Mouse (Mus musculus) limb, embryonic 14.5 days (tissue): ENCODE data around the gene Tcl1b4. TPM values are rescaled to one million over a fixed set of nuclear protein-coding genes. Genes with fewer than 3 reads are reported as not detected.
"Not testable (repeated sequence)": the region's sequence is repeated elsewhere in the genome, so short reads cannot be mapped to it uniquely, and the experiment has no call there.

Source experiments
- ATAC-seq: fragments of 200-750 bp; cut with Nextera tagmentation; 2 replicates; pipeline ENCODE4 v1.8.0; 2017; ENCODE audit warnings: low read depth, moderate number of reproducible peaks, moderate TSS enrichment; ENCODE audit not compliant: low FRiP score
- DNase-seq: peaks from one replicate; pipeline ENCODE4 v3.0.0-alpha.2; 2015; ENCODE audit warnings: low spot score
- H3K27ac ChIP-seq: fragments of 300-500 bp; sonication (generic); replicated peaks from 2 replicates; pipeline ENCODE4 v1.5.1; 2014; ENCODE audit warnings: low read depth, mild to moderate bottlenecking, low read length, moderate library complexity, mixed read lengths
- H3K27me3 ChIP-seq: fragments of 300-500 bp; sonication (generic); 2 replicates; pipeline ENCODE4 v1.6.1; 2014; ENCODE audit warnings: low read length, mixed read lengths; ENCODE audit not compliant: control insufficient read depth, insufficient read depth
- H3K36me3 ChIP-seq: fragments of 300-500 bp; sonication (generic); 2 replicates; pipeline ENCODE4 v1.6.1; 2014; ENCODE audit warnings: mild to moderate bottlenecking, low read length, moderate library complexity, mixed read lengths; ENCODE audit not compliant: control insufficient read depth, insufficient read depth
- H3K4me1 ChIP-seq: fragments of 300-500 bp; sonication (generic); 2 replicates; pipeline ENCODE4 v1.6.1; 2014; ENCODE audit warnings: antibody characterized with exemption, low read length, mixed read lengths; ENCODE audit not compliant: control insufficient read depth, insufficient read depth
- H3K4me2 ChIP-seq: fragments of 300-500 bp; sonication (generic); replicated peaks from 2 replicates; pipeline ENCODE4 v1.6.1; 2014; ENCODE audit warnings: low read depth, mild to moderate bottlenecking, low read length, moderate library complexity; ENCODE audit not compliant: severe bottlenecking
- H3K4me3 ChIP-seq: fragments of 300-500 bp; sonication (generic); replicated peaks from 2 replicates; pipeline ENCODE4 v1.5.1; 2014; ENCODE audit warnings: low read length
- H3K9ac ChIP-seq: fragments of 300-500 bp; sonication (generic); 2 replicates; pipeline ENCODE4 v1.6.1; 2014; ENCODE audit warnings: mild to moderate bottlenecking, low read depth, low read length, moderate library complexity; ENCODE audit not compliant: severe bottlenecking
- H3K9me3 ChIP-seq: fragments of 300-500 bp; sonication (generic); 2 replicates; pipeline ENCODE4 v1.6.1; 2016; ENCODE audit warnings: low read length; ENCODE audit not compliant: control insufficient read depth
- POLR2A ChIP-seq: fragments of 200-500 bp; IDR thresholded peaks from 2 replicates; pipeline ENCODE4 v1.8.0; 2012; ENCODE audit warnings: inconsistent platforms, mild to moderate bottlenecking, moderate library complexity, borderline replicate concordance; ENCODE audit not compliant: insufficient read depth, insufficient read length; ENCODE audit errors: extremely low read depth
- WGBS: fragments of 180-500 bp; shearing (Covaris S2); extraction: QIAGEN DNeasy Blood & Tissue Kit; methylation state at CpG from one replicate; pipeline ENCODE4 v1.1.7; 2014; 5-methylcytosine and 5-hydroxymethylcytosine counted together
- polyA plus RNA-seq, 2 experiments: library from polyadenylated mRNA; depleted of rRNA in 1 of 2; stranded (reverse) in 1 of 2; unstranded in 1 of 2; fragments of >200 nt; fragmentation: Nextera tagmentation in 1 of 2; extraction: Ambion mirVana in 1 of 2; gene quantifications; 2 replicates each; pipeline versions ENCODE4 v1.2.1 to v1.2.3; 2012 to 2014

Tcl1b4 gene
- polyA plus RNA-seq, 2 experiments, result not detected

DNA sequence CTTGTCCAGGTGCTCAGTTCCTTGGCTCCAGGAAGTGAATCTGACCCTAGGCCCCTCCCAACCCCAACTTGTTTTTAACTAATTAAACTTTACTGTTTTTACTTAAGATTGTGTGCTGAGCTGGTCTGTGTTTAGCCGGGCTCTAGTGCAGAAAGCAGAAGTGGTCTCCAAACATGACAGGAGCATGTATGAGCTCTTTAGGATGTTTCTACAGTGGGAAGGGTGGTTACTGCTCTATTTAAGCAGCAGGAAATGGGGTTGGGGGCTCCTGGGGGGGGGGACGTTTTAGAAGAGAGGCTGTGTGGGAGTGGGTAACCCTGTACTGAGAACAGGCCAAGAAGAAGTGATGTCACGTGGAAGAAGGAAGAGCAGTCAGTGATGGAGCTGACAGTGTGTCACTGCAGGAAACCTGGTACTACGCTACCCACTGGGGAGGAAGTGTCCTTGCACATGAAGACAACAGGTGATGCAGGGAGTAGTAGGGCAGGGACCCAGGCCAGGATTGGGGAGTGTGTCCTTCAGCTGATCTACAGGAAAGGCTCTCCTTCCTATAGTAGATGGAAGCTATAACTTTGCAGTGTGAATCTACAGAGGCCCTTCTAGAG, 20.6 kb upstream of the Tcl1b4 start:
- 62% methylated on average over 4 of the region's 4 CpGs for WGBS
- H3K4me2 ChIP-seq, H3K9me3 ChIP-seq, ATAC-seq, DNase-seq, H3K4me3 ChIP-seq, H3K27ac ChIP-seq, H3K4me1 ChIP-seq, H3K36me3 ChIP-seq, H3K27me3 ChIP-seq, H3K9ac ChIP-seq: not testable (repeated sequence)

DNA sequence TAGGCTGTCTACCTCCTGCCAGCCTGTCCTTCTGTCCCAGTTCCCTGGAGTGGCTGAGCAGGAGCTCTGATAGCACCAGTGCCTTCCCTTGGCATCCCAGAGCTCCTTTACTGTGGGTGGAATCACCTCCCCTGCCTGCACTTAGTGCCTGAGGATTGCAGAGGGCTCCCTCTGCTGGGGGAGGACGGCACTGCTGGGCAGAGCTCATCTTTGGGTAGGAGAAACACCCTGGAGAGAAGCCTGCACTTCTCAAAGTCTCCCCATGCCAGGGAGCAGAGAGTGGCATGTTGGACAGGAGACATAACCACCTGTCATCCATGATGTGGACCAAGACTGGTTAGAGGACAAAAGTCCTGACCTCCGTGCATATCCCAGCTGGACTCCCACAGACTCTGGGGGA, 12.8 kb upstream of the Tcl1b4 start:
- not testable (repeated sequence) for H3K4me3 ChIP-seq, H3K27ac ChIP-seq, H3K36me3 ChIP-seq, H3K9me3 ChIP-seq, H3K4me1 ChIP-seq, H3K4me2 ChIP-seq, H3K27me3 ChIP-seq, DNase-seq, ATAC-seq, H3K9ac ChIP-seq
- WGBS, result 40% methylated on average over 2 of the region's 2 CpGs

DNA sequence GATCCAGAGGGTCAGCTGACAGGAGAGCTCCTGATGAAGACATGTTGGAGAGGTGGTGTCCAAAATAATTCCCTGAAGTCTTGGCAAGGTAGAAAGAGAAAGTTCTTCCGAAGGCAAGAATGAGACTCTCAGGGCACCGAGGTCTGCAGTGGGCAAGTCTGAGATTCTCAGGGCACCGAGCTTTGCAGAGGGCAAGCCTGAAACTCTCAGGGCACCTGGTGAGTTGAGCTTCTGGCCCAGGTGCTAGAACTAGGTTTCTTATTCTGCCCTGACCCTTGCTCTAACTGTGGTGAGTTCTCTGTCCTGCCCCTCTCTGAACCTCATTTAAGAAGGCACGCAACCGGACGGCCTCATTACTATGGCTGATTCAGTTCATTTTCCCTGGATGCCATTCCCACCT, 11.0 kb upstream of the Tcl1b4 start, which contains the start of gene Tcl1b3:
Gene Tcl1b3, plus strand, starts transcription at position 301 of the 400 bp plus-strand sequence.
- not testable (repeated sequence) for H3K4me2 ChIP-seq, H3K9me3 ChIP-seq, H3K27ac ChIP-seq, DNase-seq, H3K4me1 ChIP-seq, H3K27me3 ChIP-seq, H3K36me3 ChIP-seq, ATAC-seq, H3K4me3 ChIP-seq, H3K9ac ChIP-seq
- WGBS, result 92% methylated on average over 6 of the region's 6 CpGs

DNA sequence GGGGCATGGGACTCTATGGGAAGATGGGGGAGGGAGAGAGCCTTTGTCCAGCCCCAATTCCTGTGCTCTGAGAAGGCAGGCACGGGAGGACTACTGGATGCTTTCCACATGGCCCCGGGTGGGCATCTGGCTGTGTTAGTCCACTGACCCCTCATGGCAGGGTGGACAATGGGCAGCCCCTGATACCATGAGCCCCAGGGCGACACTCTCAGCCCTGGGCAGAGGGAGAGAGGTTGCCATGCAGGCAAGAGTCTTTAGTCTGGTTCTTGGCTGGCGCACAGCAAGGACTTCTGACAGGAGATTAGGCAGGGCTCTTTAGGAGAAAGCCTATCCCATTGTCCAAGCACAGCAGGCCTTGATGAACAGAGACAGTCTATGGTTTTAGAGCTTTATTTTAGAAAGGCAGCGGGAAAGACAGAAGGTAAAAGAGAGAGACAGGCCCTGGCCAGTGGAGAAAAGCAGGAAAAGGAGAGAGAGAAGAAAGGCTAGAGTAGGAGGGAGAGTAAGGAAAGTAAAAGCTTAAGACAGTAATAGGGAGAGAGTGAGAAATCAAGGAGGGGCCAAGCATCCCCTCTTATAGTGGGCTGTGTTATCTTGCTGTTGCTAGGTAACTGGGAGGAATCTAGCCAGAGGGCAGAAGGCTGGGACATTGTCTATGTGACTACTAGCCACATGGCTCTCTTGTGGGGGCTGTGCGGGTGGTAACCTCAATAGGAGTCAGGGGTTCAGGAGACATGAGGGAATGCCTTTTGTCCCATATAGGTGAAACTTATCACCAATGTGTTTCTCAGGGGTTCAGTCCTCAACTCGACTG, 1.9 kb upstream of the Tcl1b4 start:
- WGBS, result 72% methylated on average over 7 of the region's 7 CpGs
- not testable (repeated sequence) for H3K9me3 ChIP-seq, H3K27ac ChIP-seq, ATAC-seq, H3K4me2 ChIP-seq, H3K4me3 ChIP-seq, H3K27me3 ChIP-seq, H3K9ac ChIP-seq, DNase-seq, H3K4me1 ChIP-seq, H3K36me3 ChIP-seq

DNA sequence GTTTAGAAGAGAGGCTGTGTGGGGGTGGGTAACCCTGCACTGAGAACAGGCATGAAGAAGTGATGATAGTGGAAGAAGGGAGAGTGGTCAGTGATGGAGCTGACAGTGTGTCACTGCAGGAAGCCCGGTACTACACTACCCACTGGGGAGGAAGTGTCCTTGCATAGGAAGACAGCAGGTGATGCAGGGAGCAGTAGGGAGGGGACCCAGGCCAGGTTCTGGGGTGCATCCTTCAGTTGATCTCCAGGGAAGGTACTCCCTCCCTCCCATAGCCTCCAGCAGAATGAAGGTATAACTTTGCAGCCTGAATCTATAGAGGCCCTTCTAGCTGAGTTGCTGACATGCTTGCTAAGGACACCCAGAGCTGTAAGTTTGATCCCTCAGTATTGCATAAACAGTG, 5.3 kb downstream of the Tcl1b4 start:
- ATAC-seq (no peak), DNase-seq (no peak)
- H3K4me2 ChIP-seq, result no peak overlapping the region
- TF ChIP-seq POLR2A, result no peak
- no peak overlapping the region for H3K4me3 ChIP-seq
- WGBS, result 67% methylated on average over 1 of the region's 1 CpGs
- H3K9ac ChIP-seq, result no peak overlapping the region
- H3K27me3 ChIP-seq, result no peaks in the 10 kb centered on the region
- no peaks in the 10 kb centered on the region for H3K9me3 ChIP-seq
- H3K36me3 ChIP-seq, result no peaks in the 10 kb centered on the region
- H3K27ac ChIP-seq, result no peak overlapping the region
- H3K4me1 ChIP-seq, result peaks cover 5% of the 10 kb centered on the region; the same call in 1 of the 2 replicates
